In the genomic region with DNA sequence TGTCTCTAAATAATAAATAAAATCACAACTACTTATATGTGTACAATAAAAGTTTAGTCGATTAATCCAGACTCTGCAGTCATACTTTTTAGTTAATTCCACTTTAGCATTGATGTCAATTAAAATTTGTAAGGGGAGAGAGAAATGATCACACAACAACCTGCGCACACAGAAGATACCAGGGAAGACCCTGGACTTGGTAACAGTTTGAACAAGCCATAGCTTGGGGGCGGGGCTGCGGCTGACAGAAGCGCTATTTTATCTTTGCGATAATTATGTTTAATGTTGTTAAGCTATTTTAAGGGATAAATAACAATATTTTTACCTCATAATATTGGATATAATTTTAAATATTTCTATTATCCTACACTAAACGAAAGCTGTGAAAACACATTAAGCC, we compare ENCODE assay signal across 8 mouse cellular contexts. TPM values are rescaled to one million over a fixed set of nuclear protein-coding genes. Genes with fewer than 3 reads are reported as not detected.
DNase-seq lines count a peak whose midpoint lies in the region; ATAC-seq and TF ChIP-seq lines count a peak whose summit lies in the region.

No protein-coding gene starts in this region.

- peaks cover 21% of the 10 kb centered on the region for H3K36me3 ChIP-seq in forebrain, postnatal 0 days (ENCODE audit: insufficient read depth)
- peaks cover 19% of the 10 kb centered on the region for H3K36me3 ChIP-seq in liver, postnatal 0 days (replicated peaks; ENCODE audit: insufficient read depth, low read length)

- H3K4me1 ChIP-seq in forebrain, postnatal 0 days (ENCODE audit: insufficient read depth): peaks cover 14% of the 10 kb centered on the region
- peaks cover 12% of the 10 kb centered on the region for H3K4me1 ChIP-seq in liver, postnatal 0 days (ENCODE audit: insufficient read depth)

- intact Hi-C loops in gastrocnemius, adult 2 months (cut with DNase I): no loop called here

- no peaks in the 10 kb centered on the region for H3K9me3 ChIP-seq in forebrain, postnatal 0 days (ENCODE audit: low read length)
- H3K9me3 ChIP-seq in liver, postnatal 0 days (ENCODE audit: low read length): no peaks in the 10 kb centered on the region

- ATAC-seq in CD4-positive, CD25-positive, alpha-beta regulatory T cell, adult 4 months: peak; percentile 4
- ATAC-seq in forebrain, postnatal 0 days: peak; percentile 23; the same call in 1 of the 2 replicates
- ATAC-seq in liver, postnatal 0 days: no peak

- H3K4me3 ChIP-seq in gastrocnemius, adult 2 months: peak overlapping the region; percentile 85
- peak overlapping the region; percentile 60 for H3K4me3 ChIP-seq in forebrain, postnatal 0 days (ENCODE audit: low read depth, low read length)
- peak overlapping the region; percentile 82 for H3K4me3 ChIP-seq in liver, postnatal 0 days (ENCODE audit: low read depth, low read length)

- DNase-seq in gastrocnemius, adult 2 months: no peak
- no peak for DNase-seq in gastrocnemius, postnatal 4 days (ENCODE audit: low spot score in 2 of 2)
- no peak for DNase-seq in forebrain, postnatal 0 days
- DNase-seq in liver, postnatal 0 days: no peak
- DNase-seq in frontal cortex, postnatal 14 days (ENCODE audit: low spot score in 2 of 2): no peak
- no peak for DNase-seq in embryo, embryonic 10 days (ENCODE audit: low spot score)
- no peak for DNase-seq in cerebellum, postnatal 10 days

- H3K27ac ChIP-seq in gastrocnemius, adult 2 months: peak overlapping the region; percentile 97
- H3K27ac ChIP-seq in forebrain, postnatal 0 days (ENCODE audit: low read depth, low read length): peak overlapping the region; percentile 60
- peak overlapping the region; percentile 61 for H3K27ac ChIP-seq in liver, postnatal 0 days (ENCODE audit: low read depth)

- no peaks in the 10 kb centered on the region for H3K27me3 ChIP-seq in forebrain, postnatal 0 days (ENCODE audit: insufficient read depth, low read length)
- H3K27me3 ChIP-seq in liver, postnatal 0 days (ENCODE audit: insufficient read depth, low read length): no peaks in the 10 kb centered on the region

- H3K4me2 ChIP-seq in forebrain, postnatal 0 days (ENCODE audit: low read depth): peak overlapping the region; percentile 59
- peak overlapping the region; percentile 74 for H3K4me2 ChIP-seq in liver, postnatal 0 days (ENCODE audit: low read depth, low read length)

- peak overlapping the region; percentile 62 for H3K9ac ChIP-seq in forebrain, postnatal 0 days
- H3K9ac ChIP-seq in liver, postnatal 0 days (replicated peaks): peak overlapping the region; percentile 17; the same call in 1 of the 2 replicates

- WGBS in forebrain, postnatal 0 days: 18% methylated on average over 7 of the region's 7 CpGs
- WGBS in liver, postnatal 0 days (ENCODE audit: insufficient replicate concordance): 13% methylated on average over 7 of the region's 7 CpGs

- TF ChIP-seq CTCF in gastrocnemius, adult 2 months (IDR thresholded peaks at IDR 0.05): no peak
- no peak for TF ChIP-seq CTCF in forebrain, postnatal 0 days (IDR thresholded peaks at IDR 0.05; ENCODE audit: low read depth)
- TF ChIP-seq CTCF in liver, postnatal 0 days (IDR thresholded peaks at IDR 0.05; ENCODE audit: low read depth): no peak

- TF ChIP-seq EP300 in liver, postnatal 0 days (IDR thresholded peaks at IDR 0.05; ENCODE audit: low read depth): no peak

RNA-seq across cellular contexts. Expression of a gene that starts 0.4 kb away (rescaled TPM):
- total RNA-seq in gastrocnemius, adult 2 months (2021): 10 to 100 TPM; 17.0 to 22.1 TPM
- total RNA-seq in gastrocnemius, postnatal 4 days (2021): 10 to 100 TPM; 30.6 to 35.7 TPM
- polyA plus RNA-seq in CD4-positive, CD25-positive, alpha-beta regulatory T cell, adult 4 months (2017; shearing (Covaris generic)): 10 to 100 TPM; 15.3 to 16.0 TPM
- 72.9 and 90.9 TPM in 2 replicates for total RNA-seq in forebrain, postnatal 0 days (2014; rRNA removed)
- polyA plus RNA-seq in forebrain, postnatal 0 days (2015; fragmentation: Nextera tagmentation; extraction: Ambion mirVana): 53.6 and 59.5 TPM in 2 replicates
- polyA plus RNA-seq in liver, postnatal 0 days (2015; fragmentation: Nextera tagmentation; extraction: Ambion mirVana): 9.9 and 10.2 TPM in 2 replicates
